Mouse (Mus musculus) MEL (cell line): ENCODE measurements around the gene Vegfa. TPM values are rescaled to one million over a fixed set of nuclear protein-coding genes. Genes with fewer than 3 reads are reported as not detected.

Source experiments
- DNase-seq: peaks from one replicate; pipeline ENCODE4 v3.0.0; 2011; ENCODE audit warnings: low read depth, low spot score
- H3K27ac ChIP-seq: 2 replicates; pipeline ENCODE4 v1.5.1; 2012; ENCODE audit warnings: low read depth, mild to moderate bottlenecking, control low read depth, low read length, moderate library complexity; ENCODE audit not compliant: control insufficient read depth
- H3K27me3 ChIP-seq, 2 experiments: fragments of 150-350 bp in 1 of 2; sonication (generic) in 1 of 2; 2 replicates each; pipeline ENCODE4 v1.6.1; 2012; ENCODE audit warnings: low read length in 2 of 2, mild to moderate bottlenecking in 2 of 2, improper control_type of control experiment in 1 of 2, moderate library complexity in 1 of 2; ENCODE audit not compliant: insufficient read depth in 2 of 2, control insufficient read depth in 1 of 2
- H3K36me3 ChIP-seq, 2 experiments: 2 replicates each; pipeline ENCODE4 v1.6.1; 2012 to 2014; ENCODE audit warnings: low read length in 2 of 2, improper control_type of control experiment in 1 of 2, inconsistent platforms in 1 of 2, mild to moderate bottlenecking in 1 of 2; ENCODE audit not compliant: insufficient read depth in 2 of 2, control insufficient read depth in 1 of 2
- H3K4me1 ChIP-seq, 2 experiments: fragments of 150-350 bp in 1 of 2; sonication (generic) in 1 of 2; 2 replicates each; pipeline ENCODE4 v1.6.1; 2012; ENCODE audit warnings: low read length in 2 of 2, improper control_type of control experiment in 1 of 2, mild to moderate bottlenecking in 1 of 2; ENCODE audit not compliant: insufficient read depth in 2 of 2, control insufficient read depth in 1 of 2
- H3K4me3 ChIP-seq, 2 experiments: fragments of 150-350 bp in 1 of 2; sonication (generic) in 1 of 2; 2 replicates each; pipeline ENCODE4 v1.5.1; 2012; ENCODE audit warnings: low read depth in 2 of 2, low read length in 2 of 2, mild to moderate bottlenecking in 2 of 2, moderate library complexity in 2 of 2, control low read depth in 1 of 2, improper control_type of control experiment in 1 of 2; ENCODE audit not compliant: control insufficient read depth in 1 of 2, insufficient read depth in 1 of 2
- H3K79me2 ChIP-seq: 2 replicates; pipeline ENCODE4 v1.6.1; 2012; ENCODE audit warnings: mild to moderate bottlenecking, low read length, moderate library complexity; ENCODE audit not compliant: control insufficient read depth, poor library complexity, insufficient read depth
- H3K9ac ChIP-seq: 2 replicates; pipeline ENCODE4 v1.6.1; 2012; ENCODE audit warnings: low read depth, mild to moderate bottlenecking, control low read depth, low read length, moderate library complexity; ENCODE audit not compliant: control insufficient read depth, poor library complexity, severe bottlenecking
- H3K9me3 ChIP-seq: fragments of 150-350 bp; sonication (generic); replicated peaks from 2 replicates; pipeline ENCODE4 v1.6.1; 2012; ENCODE audit warnings: mild to moderate bottlenecking, low read length, improper control_type of control experiment, moderate library complexity; ENCODE audit not compliant: insufficient read depth
- BHLHE40 ChIP-seq: IDR thresholded peaks from 2 replicates; pipeline ENCODE4 v1.6.1; 2012; ENCODE audit warnings: low read depth, mild to moderate bottlenecking, inconsistent platforms, low read length, improper control_type of control experiment, borderline replicate concordance
- CHD1 ChIP-seq: IDR thresholded peaks from 2 replicates; pipeline ENCODE4 v1.6.1; 2012; ENCODE audit warnings: low read depth, mild to moderate bottlenecking, inconsistent platforms, low read length, improper control_type of control experiment
- ELF1 ChIP-seq: IDR thresholded peaks from 2 replicates; pipeline ENCODE4 v1.6.1; 2014; ENCODE audit warnings: low read depth, mild to moderate bottlenecking, inconsistent platforms, low read length, improper control_type of control experiment, moderate library complexity
- HCFC1 ChIP-seq: IDR thresholded peaks from 2 replicates; pipeline ENCODE4 v1.6.1; 2012; ENCODE audit warnings: low read depth, mild to moderate bottlenecking, inconsistent platforms, low read length, improper control_type of control experiment, moderate library complexity
- MAFK ChIP-seq: IDR thresholded peaks from 2 replicates; pipeline ENCODE4 v1.6.1; 2011; ENCODE audit warnings: low read depth, mild to moderate bottlenecking, low read length, improper control_type of control experiment, borderline replicate concordance
- MAX ChIP-seq: IDR thresholded peaks from 2 replicates; pipeline ENCODE4 v1.6.1; 2011; ENCODE audit warnings: low read length, improper control_type of control experiment
- MXI1 ChIP-seq: IDR thresholded peaks from 2 replicates; pipeline ENCODE4 v1.6.1; 2011; ENCODE audit warnings: mild to moderate bottlenecking, low read depth, low read length, improper control_type of control experiment
- MYC ChIP-seq: IDR thresholded peaks from 2 replicates; pipeline ENCODE4 v1.6.1; 2011; ENCODE audit warnings: low read depth, mild to moderate bottlenecking, low read length, improper control_type of control experiment, moderate library complexity
- NRF1 ChIP-seq: IDR thresholded peaks from 2 replicates; pipeline ENCODE4 v1.6.1; 2014; ENCODE audit warnings: low read depth, mild to moderate bottlenecking, inconsistent platforms, low read length, improper control_type of control experiment, moderate library complexity; ENCODE audit not compliant: poor library complexity, insufficient read depth, severe bottlenecking
- POLR2AphosphoS2 ChIP-seq: IDR thresholded peaks from 2 replicates; pipeline ENCODE4 v1.6.1; 2011; ENCODE audit warnings: low read length, improper control_type of control experiment
- RAD21 ChIP-seq: IDR thresholded peaks from 2 replicates; pipeline ENCODE4 v1.6.1; 2011; ENCODE audit warnings: mild to moderate bottlenecking, low read depth, low read length, improper control_type of control experiment
- RCOR1 ChIP-seq: IDR thresholded peaks from 2 replicates; pipeline ENCODE4 v1.6.1; 2012; ENCODE audit warnings: low read depth, mild to moderate bottlenecking, inconsistent platforms, low read length, improper control_type of control experiment
- SIN3A ChIP-seq: IDR thresholded peaks from 2 replicates; pipeline ENCODE4 v1.6.1; 2012; ENCODE audit warnings: low read length, improper control_type of control experiment, inconsistent platforms
- TAL1 ChIP-seq: IDR thresholded peaks from 2 replicates; pipeline ENCODE4 v1.6.1; 2012; ENCODE audit warnings: mild to moderate bottlenecking, inconsistent platforms, low read length, moderate library complexity, mixed read lengths
- TCF12 ChIP-seq: IDR thresholded peaks from 2 replicates; pipeline ENCODE4 v1.6.1; 2014; ENCODE audit warnings: low read depth, mild to moderate bottlenecking, inconsistent platforms, low read length, improper control_type of control experiment, moderate library complexity
- ZC3H11A ChIP-seq: IDR thresholded peaks from 2 replicates; pipeline ENCODE4 v1.6.1; 2012; ENCODE audit warnings: low read depth, mild to moderate bottlenecking, inconsistent platforms, low read length, improper control_type of control experiment
- ZKSCAN1 ChIP-seq: IDR thresholded peaks from 2 replicates; pipeline ENCODE4 v1.6.1; 2012; ENCODE audit warnings: low read depth, mild to moderate bottlenecking, inconsistent platforms, low read length, improper control_type of control experiment, moderate library complexity
- ZNF384 ChIP-seq: IDR thresholded peaks from 2 replicates; pipeline ENCODE4 v1.6.1; 2012; ENCODE audit warnings: low read depth, mild to moderate bottlenecking, inconsistent platforms, low read length, improper control_type of control experiment
- polyA plus RNA-seq, 2 experiments: library from polyadenylated mRNA; stranded (reverse) in 1 of 2; unstranded in 1 of 2; fragments of >175 nt in 1 of 2; fragments of >200 nt in 1 of 2; gene quantifications; 2 replicates each; pipeline versions ENCODE4 v1.2.1 to v1.2.4; 2012; ENCODE audit warnings: low replicate concordance in 2 of 2, low read depth in 1 of 2; ENCODE audit not compliant: insufficient read length in 2 of 2, insufficient read depth in 1 of 2, missing spikeins in 1 of 2
- total RNA-seq: library from RNA; depleted of rRNA; stranded (reverse); fragments of 300-350 nt; gene quantifications from 2 replicates; pipeline ENCODE4 v1.2.3, GENCODE M21; 2012

Gene Vegfa
- total and polyA plus RNA-seq, 3 experiments: 16.1 to 38.6 TPM; not detected in 1

GRCm38 (mm10) chr17:46059226-46059825 lies 27.2 kb upstream of the Vegfa start:
- Histone ChIP-seq H3K27me3 (peaks cover 1 to 2% of the 10 kb centered on the region in 2 experiments), H3K4me3 (no peak overlapping the region)
- no peak for DNase-seq

GRCm38 (mm10) chr17:46056288-46056687 lies 24.1 kb upstream of the Vegfa start:
- Histone ChIP-seq H3K9ac (no peak overlapping the region), H3K27ac (no peak overlapping the region), H3K4me3 (no peak overlapping the region), H3K27me3 (peaks cover 1 to 2% of the 10 kb centered on the region in 2 experiments), H3K79me2 (no peaks in the 10 kb centered on the region), H3K9me3 (no peaks in the 10 kb centered on the region), H3K4me1 (peaks cover 0 to 4% of the 10 kb centered on the region in 2 experiments; a peak in 2 of 4 replicates)
- DNase-seq: no peak
- no peak for TF ChIP-seq ZNF384
- TF ChIP-seq ZC3H11A: no peak
- TF ChIP-seq ELF1: no peak
- TF ChIP-seq ZKSCAN1: no peak
- no peak for TF ChIP-seq HCFC1
- TF ChIP-seq CHD1: no peak
- TF ChIP-seq MAFK: no peak
- TF ChIP-seq MYC: no peak
- no peak for TF ChIP-seq TAL1
- no peak for TF ChIP-seq RCOR1
- TF ChIP-seq BHLHE40: no peak
- TF ChIP-seq NRF1: no peak
- no peak for TF ChIP-seq SIN3A
- no peak for TF ChIP-seq MAX
- TF ChIP-seq RAD21: no peak
- TF ChIP-seq TCF12: no peak
- TF ChIP-seq, all 39 proteins: peak for 0
- no peaks in the 10 kb centered on the region for H3K36me3 ChIP-seq

More at GRCm38 (mm10) chr17:46059226-46059825, 27.2 kb upstream of the Vegfa start:
- Histone ChIP-seq H3K4me1 (peaks cover 0 to 4% of the 10 kb centered on the region in 2 experiments; a peak in 2 of 4 replicates), H3K79me2 (no peaks in the 10 kb centered on the region), H3K9me3 (no peaks in the 10 kb centered on the region), H3K9ac (no peak overlapping the region), H3K36me3 (no peaks in the 10 kb centered on the region), H3K27ac (no peak overlapping the region)
- TF ChIP-seq RAD21 (no peak), POLR2AphosphoS2 (no peak), MYC (no peak), ELF1 (no peak), SIN3A (no peak), MXI1 (no peak), NRF1 (no peak)
